Mouse (Mus musculus) lung, postnatal 25 days (tissue): Measurements from ENCODE around the gene Ank.
"Not testable (repeated sequence)": the region's sequence is repeated elsewhere in the genome, so short reads cannot be mapped to it uniquely, and the experiment has no call there.

Experiments
- DNase-seq: peaks from one replicate; pipeline ENCODE4 v3.0.0; 2022; ENCODE audit warnings: low spot score

Gene Ank

DNA sequence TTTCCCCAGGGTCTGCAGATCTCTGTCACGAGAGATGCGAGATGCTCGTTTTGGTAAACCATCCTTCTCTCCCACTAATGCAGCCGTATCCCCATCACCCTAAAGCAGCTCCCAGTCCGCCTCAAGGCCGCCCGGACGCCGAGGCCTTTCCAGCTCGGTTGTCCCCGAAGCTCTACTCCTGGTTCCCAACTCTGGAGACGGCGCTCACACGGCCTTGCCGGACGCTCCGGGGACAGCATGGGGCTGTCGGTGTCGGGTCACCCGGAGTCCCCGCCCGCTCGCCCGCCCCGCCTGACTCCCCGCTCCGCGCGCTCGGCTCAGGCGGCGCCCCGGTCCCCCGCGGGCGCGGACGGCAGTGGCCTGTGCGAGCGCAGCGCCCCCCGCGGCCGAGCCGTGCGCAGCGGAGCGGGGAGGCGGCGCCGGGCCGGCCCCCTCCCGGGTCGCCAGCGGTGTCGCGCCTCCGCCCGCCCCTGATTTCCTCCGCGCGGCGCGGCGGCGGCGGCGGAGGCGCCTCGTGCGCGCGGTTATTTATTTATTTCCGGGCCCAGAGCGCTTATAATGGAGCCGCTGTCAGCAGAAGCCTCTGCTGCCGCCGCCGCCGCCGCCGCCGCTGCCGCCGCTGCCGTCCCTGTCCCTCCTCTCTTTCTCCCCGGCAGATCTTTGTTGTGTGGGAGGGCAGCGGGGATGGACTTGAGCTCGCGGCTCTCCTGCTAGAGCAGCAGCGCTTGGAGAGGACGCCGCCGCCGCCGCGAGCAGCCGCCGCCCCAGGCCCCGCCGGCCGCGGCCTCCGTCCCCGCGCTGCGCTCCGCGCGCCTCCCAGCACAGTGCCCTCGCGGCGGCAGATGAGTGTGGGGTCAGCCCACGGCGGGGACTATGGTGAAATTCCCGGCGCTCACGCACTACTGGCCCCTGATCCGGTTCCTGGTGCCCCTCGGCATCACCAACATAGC is at the start of gene Ank:
TSS of gene Ank (plus strand) at position 547 of the 950 bp plus-strand sequence.
- peak; percentile 66 for DNase-seq

DNA sequence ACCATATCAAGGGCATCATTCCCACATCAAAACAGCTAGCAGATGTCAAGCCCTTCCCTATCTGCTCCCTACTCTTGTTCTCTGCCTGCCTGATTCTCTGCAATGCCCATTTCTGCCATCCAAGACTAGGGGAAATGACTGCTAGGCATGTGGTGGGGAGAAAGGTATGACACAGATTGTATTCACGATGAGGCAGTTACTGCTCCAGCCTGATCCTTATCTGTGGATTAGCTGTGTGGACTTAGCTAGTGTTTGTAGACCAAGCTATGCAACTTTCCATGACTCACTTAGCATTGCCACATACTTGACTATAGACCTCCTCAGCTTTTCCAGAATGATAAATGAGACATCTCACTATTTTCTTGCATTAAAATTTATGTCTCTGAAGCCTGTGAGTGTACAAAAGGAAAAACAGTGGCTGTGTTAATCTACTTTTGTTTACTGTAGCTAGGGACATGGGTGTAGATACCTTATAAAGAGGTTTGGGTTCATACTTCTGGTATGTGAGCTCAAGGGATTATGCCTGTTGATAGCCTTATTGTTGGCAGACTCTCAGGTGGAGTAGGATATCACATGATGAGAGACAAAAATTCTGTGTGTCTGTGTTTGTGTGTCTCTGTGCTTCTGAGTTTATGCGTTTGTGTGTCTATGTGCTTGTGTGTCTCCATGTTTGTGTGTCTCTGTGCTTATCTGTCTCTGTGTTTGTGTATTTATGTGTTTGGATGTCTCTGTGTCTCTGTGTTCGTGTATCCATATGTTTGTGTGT is 47.7 kb upstream of the Ank start:
- no peak for DNase-seq

DNA sequence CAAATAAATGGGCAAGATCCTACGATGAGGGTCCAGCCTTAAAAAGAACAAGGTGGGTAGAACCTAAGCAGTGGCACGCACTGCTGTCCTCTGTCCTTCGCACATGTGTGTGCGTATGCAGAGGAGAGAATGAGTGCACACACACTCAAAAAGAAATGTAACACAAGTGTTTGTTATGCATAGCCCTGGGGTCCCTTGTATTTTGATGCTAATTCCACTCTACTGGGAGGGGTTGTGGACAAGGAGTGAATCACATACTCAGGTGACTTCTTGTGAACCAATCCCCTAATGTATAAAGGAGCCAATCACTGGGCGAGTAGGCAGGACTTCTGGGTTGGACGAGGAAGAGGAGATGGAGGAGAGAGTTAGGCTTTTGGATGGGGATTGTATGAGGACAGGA is 44.9 kb upstream of the Ank start:
- no peak for DNase-seq

DNA sequence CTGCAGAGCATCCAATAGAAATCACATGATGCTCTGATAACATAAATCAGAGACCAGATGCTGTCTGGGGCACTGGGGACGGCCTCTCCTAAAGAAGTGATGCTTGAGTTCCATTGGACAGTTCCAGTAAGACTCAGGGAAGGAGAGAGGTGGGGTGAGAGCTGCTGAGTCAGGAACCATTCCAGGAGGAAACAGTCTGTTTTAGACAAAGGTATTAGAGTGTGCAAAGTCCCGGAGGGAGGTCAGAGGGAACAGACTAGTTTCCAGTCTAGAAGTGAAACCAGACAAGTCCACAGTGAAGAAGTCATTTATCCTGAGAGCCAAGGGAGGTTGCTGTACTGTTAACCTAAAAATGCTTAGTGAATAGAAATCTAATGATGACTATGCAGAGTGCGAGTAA is 38.9 kb upstream of the Ank start:
- DNase-seq: no peak

DNA sequence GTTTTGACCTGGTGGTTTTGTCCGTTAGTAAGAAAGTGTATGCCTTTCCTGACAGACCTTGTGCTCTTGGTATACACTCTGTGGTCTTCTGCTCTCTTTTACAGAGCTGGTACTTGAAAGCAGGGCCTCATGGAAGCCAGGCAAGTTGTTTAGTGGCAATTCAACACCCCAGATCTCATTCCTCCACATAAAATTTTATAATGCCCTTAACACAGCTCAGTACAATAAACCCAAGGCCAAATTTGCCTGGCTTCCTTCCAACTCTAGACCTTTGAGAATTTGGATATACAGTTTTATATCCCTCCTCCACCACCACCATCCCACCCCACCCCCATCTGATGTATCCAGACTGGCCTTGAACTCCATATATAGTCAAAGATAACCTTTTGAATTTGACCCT is 36.2 kb upstream of the Ank start:
- no peak for DNase-seq

DNA sequence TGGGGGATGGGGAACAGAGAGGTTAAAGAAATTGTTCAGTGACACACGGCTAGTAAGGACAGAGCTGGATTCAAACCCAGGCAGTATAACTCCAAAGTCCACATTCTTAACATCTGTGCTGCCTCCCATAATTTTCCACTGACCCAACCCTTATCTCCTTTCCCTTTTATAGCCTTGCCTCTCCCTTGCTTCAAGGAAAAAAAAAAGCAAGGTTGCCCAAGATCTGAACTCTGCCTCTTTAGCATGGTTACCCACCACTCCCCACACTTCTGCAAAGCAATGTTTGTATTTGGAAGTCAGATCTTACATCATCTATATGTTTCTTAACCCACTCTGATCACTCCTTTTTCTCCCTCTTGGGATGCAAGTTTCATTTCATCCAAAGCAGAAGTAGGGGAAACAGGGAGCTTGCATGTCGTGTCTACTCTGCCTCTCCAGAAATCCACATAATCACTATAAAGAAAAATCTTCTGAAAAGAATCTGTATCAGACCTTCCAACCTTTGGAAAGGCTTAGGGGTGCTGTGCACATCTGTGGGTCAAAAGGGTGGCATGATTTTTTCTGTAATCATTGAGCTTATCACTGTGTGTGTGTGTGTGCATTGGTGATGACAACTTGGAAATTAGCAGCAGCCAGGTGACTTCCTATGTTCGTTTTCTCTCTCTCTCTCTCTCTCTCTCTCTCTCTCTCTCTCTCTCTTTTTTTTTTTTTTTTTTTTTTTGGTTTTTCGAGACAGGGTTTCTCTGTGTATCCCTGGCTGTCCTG is 33.4 kb upstream of the Ank start:
- no peak for DNase-seq

DNA sequence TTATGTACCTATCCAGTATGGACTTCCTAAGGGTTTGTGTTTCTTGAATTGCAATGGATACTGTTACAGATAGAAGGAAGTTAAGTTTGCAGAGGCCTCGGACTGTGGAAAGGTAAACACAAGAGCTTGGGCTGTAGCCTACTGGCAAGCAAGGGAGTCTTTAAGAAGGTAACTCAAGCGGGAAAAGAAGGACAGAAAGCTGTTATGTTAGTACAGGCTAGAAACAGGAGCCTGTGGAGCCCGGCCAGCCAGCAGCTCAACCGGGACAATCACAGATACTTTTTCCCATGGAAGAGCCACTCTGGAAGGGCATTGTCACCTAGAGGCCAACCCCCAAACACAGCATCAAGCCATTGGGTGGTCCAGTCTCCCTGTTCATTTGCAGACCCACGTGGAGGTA is 31.1 kb upstream of the Ank start:
- DNase-seq: no peak

DNA sequence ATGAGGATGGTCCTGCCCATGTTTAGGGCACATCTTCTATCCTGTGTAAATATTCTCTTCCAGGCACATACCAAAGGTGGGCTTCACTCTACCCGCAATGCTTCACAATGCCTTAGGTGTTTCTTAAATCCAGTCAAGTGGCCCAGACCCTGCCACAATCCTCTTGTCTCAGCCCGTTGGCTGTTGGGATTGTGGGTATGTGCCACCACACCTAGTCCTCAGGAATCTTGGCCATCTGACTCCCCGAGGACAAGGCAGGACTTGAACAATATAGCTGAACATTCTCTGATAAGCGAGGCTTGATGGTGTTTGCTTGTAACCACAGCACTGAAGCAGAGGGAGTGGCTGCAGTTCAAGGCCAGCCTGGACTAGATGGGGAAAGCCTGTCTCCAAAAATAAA is 30.3 kb upstream of the Ank start:
- no peak for DNase-seq

DNA sequence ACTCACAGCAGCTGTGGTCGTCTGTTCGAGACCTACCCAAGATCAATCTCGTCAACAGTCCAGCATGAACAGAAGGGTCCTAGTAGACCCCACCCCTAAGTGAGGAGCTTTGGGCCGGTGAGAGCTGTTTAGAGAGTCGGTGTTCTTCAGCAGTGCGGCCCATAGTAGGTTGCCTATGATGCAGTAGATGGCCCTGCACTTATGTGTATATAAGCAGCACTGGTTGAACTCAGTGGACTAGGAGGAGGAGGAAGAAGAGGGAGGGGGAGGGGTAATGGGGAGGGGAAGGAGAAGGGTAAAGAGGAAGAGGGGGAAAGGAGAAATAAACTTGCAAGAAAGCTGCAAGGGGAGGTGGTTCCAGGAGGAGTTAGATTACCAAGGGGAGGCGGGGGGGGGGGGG is 25.4 kb upstream of the Ank start:
- no peak for DNase-seq

DNA sequence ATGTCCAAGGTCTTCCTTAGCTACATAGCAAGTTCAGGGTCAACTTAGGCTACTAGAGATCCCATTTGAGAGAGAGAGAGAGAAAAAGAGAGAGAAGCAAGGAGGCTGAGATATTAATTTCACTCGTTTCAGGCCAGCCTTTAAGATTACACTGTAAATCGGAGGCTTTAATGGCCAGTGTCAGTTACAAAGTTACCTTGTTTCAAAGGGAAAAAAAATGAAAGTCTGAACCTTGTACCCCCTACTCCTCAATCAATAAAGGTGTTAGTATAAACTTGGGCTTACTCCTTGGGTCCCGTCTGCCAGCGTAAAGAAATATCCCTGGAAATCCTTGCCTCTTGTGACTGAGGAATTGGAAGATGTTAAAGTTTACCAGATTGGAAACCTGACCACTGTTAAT is 24.9 kb upstream of the Ank start:
- DNase-seq: no peak

DNA sequence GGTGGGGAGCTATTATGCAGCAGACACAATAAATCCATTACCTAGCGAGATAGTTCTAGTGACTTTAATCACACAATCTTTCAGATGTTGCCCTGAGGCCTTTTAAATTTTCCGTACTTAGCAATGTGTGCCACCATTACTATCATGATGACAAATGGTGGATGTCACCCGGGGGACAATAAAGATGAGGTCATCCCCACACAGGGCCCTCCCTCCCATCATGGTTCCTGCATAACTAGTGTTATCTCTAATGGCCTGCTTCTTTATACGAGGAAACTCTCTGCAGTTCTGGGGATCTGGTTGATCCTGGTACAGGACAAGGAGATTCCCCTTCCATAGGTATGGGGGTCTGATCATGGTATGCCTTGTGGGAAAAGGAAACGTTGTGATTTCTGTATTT is 24.5 kb upstream of the Ank start:
- no peak for DNase-seq

DNA sequence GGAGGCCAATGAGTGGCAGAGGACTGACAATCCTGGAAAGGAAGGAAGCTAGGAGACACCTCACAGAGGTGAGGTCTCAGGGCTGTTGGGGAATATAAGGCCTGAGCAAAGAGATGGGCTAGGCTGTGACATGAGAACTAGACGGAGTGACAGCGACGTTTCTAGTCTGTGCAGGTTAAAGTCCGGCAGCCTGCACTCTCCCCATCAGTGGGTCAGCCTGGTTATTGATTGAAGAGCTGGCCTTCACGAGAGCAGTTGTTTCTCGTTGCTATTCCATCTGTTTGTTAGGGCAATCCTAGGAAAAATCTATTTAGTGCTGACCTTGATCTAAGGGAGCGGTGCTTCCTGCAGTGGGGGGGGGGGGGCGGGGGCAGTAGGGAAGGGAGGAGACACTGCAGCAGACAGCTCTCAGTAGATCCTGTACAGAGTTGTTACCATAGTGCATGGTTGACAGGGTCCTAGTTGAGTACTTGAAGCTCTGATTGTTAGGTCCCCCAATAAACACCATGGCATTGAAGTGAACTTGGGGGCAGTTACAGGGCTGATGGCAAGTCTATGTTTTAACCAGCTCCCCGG is 21.6 kb upstream of the Ank start:
- no peak for DNase-seq

DNA sequence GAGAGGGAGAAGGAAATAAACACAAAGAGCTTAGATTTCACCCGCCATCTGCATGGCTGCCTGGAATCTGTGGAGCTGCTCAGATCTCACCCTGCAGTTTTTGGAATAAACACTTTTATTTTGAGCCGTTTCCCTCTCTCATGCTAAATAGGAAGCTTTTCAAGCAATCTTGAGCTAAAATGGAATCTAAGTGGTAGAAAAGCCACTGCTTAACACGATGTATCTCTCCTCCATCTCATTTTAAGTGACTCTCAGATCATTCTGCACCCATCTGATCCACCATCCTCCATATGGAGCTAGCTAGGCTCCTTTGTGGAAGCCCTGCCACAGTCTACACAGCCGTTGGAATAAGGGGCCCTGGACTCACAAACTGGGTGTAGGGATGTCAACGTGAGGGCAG is 15.8 kb upstream of the Ank start:
- DNase-seq: no peak

DNA sequence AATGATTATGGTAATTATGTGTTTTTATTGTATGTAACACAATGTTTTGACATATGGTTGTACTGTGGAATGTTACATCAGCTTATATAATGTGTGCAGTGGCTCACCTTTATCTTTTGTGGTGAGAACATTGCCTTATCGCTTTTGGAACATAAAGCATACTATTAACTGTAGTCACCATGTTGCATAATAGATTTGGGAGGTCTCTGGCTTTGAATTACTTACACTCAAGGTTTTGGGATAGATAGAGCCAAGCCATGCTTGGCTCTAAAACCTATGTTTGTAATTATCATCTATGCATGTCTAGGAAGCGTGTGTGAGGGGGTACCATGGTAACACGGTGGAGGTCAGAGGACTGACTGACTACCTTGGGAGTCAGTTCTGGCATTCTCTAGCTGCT is 14.7 kb upstream of the Ank start:
- no peak for DNase-seq

DNA sequence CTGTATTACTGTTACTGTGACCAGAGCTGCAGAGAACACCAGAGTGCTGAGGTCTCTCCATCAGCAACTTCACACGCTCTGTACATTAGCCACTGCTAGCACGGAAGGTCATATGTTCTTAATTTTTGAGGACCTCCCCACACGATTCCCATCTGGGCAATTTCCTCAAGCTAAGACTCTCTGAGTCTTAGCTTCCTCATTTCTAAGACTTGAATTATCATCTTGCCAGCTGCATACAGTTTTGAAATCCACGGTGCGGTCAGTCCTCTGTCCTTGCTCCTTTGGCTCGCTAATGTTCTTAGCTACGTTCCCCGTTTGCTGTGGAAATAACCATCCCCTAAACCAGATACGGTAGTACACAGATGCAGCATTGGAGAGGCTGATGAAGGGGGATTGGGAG is 14.0 kb upstream of the Ank start:
- no peak for DNase-seq

DNA sequence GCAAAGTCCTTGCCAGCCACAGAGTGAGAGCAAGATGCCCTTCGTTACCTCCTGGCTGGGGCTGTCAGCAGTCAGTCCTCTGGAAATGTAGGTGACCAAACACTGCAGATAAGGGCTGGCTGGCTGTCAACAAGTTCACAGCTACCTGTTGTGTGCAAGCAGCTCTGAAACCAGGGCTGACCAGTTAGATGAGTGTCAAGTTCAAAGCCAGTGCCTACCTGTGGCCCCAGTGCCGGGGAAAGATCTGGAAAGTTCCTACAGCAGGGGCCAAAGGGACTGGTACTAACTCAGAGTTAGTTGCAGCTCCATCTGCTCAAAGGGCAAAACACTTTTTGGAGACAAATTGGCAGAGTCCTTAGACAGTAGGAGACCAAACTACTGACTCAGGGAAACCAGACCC is 9.5 kb upstream of the Ank start:
- no peak for DNase-seq

DNA sequence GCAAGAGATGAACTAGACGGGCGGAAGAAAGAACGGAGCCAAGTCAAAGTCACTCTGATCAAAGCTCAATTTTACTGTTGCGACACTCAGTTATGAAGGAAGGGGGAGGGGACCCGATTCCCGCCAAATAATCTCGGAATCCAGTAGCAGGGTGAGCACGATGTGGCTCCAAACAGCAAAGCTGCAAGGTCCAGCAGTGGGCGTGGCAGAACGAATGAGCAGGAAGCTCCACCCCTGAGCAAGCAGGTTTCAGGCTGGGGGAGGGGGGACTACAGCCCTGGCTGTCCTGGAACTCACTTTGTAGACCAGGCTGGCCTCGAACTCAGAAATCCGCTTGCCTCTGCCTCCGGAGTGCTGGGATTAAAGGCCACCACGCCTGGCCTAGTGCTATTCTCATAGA is 6.7 kb upstream of the Ank start:
- DNase-seq: not testable (repeated sequence)

DNA sequence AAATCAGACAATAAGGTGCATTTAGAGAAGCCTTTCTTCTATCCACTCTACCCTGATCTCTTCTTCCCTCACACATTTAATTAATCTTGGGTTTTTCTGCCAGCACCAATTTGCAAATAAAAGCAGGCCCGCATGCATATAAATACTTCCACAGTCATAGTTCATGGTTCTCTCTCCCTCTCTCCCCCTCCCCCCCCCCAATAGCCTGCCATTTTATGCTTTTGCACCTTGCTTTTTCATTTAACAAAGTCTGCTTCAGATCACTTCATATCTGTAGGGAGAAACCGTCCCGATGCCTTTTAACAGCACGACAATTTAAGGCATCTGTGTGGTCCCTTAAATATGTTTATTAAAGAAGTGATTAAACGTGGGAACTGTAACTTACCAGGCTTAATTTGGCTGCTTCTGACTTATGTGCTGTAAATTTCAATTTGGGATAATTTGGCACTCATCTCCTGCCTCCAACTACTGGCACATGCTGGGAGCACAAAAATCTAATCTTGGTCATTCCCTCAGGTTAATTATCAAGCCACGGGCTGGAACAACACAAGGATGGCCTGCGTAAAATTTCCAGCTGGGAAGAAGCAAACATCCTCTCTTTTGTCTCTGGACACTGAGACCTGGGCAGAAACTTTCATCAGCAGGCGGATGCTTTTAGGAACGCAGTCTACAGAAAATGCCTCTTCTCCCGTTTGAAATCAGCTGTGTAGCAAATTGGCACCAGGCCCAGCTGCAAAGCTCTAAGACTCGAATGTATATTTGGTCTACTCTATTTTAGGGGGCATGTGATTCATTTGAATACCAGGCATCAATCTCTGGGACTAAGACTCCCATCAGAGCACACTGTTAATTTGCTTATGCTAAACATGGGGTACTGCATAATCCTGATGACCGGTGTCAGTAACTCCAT is 4.9 kb upstream of the Ank start:
- DNase-seq: no peak

DNA sequence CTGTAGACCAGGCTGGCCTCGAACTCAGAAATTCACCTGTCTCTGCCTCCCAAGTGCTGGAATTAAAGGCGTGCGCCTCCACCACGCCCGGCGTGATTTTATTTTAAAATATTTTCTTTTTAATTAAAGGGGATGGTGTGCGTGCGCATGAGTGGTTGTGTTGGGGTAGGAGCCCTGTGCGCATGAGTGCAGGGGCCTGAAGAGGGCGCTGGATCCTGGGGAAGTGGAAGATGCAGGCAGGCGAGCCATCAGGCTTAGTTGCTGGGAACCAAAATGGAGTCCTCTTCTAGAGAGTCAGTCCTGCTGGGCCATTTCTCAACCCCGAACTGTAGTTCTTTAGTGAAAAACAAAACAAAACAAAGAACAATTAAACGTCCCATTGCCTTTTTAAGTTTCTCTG is 2.6 kb upstream of the Ank start:
- no peak for DNase-seq

DNA sequence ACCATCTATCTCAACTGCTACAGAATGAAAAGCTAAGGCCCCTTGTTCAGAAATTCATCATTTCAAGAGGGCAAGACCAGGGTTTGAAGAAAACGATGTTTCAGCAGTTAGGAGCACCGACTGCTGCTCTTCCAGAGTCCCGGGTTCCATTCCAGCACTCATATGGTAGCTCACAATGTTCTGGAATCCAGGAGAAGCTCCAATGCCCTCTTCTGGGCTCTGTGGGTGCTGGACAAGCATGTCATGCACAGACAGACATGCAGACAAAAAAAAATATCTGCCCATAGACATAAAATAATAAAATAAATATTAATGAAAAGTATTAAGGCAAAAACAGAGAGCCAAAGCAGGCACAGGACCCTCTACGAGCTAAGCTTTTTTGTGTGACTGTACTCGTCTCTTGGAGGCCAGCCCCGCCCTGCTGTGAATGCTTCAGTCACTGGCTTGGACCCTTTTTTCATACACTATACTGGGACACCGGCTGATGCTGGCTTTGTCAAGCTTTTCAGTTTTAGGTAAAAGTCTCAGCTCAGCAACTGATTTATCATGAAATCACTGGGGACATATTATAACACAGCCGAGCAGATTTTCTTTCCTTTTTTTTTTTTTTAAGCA is 979 bp upstream of the Ank start:
- DNase-seq: no peak

DNA sequence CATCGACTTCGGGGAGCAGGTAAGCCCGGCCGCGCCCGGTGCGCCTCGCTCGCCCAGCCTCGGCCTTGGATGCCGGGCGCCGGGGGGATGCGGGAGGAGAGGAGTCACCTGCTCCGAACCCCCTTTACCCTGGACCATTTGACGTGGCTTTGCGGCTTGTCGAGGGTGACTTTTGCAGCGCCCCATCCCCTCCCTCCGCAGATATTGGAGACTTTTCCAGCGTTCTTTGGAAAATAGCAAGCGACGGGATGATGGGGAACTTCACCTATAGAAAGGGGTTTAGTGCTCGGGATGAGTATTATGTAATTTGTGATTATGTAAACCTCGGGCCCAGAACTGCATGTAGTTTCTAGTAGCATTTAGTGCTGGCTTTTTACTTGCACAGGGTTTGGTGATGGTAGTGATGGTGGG is 609 bp downstream of the Ank start:
- DNase-seq: no peak
